ENCODE assay signal across 9 mouse cellular contexts in the genomic region with DNA sequence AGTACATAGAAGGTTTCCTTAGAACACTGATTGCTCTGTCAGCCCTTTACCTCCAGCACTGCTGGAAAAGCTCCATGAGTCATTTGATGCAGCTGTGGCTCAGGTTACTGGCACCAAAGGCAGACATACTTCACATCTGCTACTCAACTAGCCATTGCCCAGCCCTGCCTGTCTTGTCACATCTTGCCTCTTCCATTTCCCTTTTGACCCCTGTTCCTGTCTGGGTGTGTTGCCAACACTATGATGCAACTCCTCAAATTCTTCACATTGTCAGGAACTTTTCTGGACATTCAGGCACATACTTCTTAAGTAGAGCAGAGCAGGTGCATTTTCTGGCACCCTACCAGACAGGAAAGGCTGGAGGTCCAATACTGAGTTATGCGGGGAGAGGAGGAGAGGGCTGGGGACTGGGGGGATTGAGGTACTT.
DNase-seq lines count a peak whose midpoint lies in the region; ATAC-seq lines count a peak whose summit lies in the region.
"Had no signal": no experiment of that assay in that cellular context is flagged by ENCODE, and none has a peak within 500 bp of the region (broad histone marks: within the 10 kb centered on the region; RNA-seq: fewer than 3 reads in every experiment).

No protein-coding gene starts in this region.

- peak; percentile 92 for ATAC-seq in limb, embryonic 13.5 days (ENCODE audit: low FRiP score, low read depth)
- no peak for ATAC-seq in megakaryocyte-erythroid progenitor cell, adult 5-6 weeks (replicated peaks; ENCODE audit: low FRiP score, low TSS enrichment, poor library complexity, severe bottlenecking)

- intact Hi-C loops in left cerebral cortex, postnatal 36 days (cut with DNase I) = no loop called here

- H3K9ac ChIP-seq in limb, embryonic 13.5 days = no peak overlapping the region
- H3K9ac ChIP-seq: hindbrain, embryonic 12.5 days had no signal

- H3K36me3 ChIP-seq in limb, embryonic 13.5 days = no peaks in the 10 kb centered on the region
- H3K36me3 ChIP-seq: hindbrain, embryonic 12.5 days had no signal

- H3K9me3 ChIP-seq in limb, embryonic 13.5 days = no peaks in the 10 kb centered on the region
- H3K9me3 ChIP-seq: hindbrain, embryonic 12.5 days had no signal

- no peaks in the 10 kb centered on the region for H3K27me3 ChIP-seq in limb, embryonic 13.5 days
- H3K27me3 ChIP-seq: hindbrain, embryonic 12.5 days had no signal

- peak; percentile 13 to 33 for DNase-seq in urinary bladder, adult 18-20 months (ENCODE audit: low spot score in 2 of 2)
- DNase-seq in urinary bladder, postnatal 10 days (ENCODE audit: low spot score) = no peak
- peak; percentile 92 for DNase-seq in gonadal fat pad, adult 2 months (ENCODE audit: low read depth)
- DNase-seq in ovary, postnatal 10 days (ENCODE audit: low spot score) = no peak
- no peak for DNase-seq in testis, postnatal 10 days (ENCODE audit: low spot score)
- DNase-seq in left cerebral cortex, postnatal 36 days (ENCODE audit: low spot score in 2 of 2) = no peak

- no peak overlapping the region for H3K4me2 ChIP-seq in limb, embryonic 13.5 days (replicated peaks)
- H3K4me2 ChIP-seq: hindbrain, embryonic 12.5 days had no signal

- peak overlapping the region; percentile 73; the same call in 1 of the 2 replicates for H3K27ac ChIP-seq in limb, embryonic 13.5 days
- H3K27ac ChIP-seq: hindbrain, embryonic 12.5 days had no signal

- H3K4me3 ChIP-seq in limb, embryonic 13.5 days = no peak overlapping the region
- H3K4me3 ChIP-seq: hindbrain, embryonic 12.5 days had no signal

- H3K4me1 ChIP-seq in limb, embryonic 13.5 days = peaks cover 15% of the 10 kb centered on the region
- H3K4me1 ChIP-seq: hindbrain, embryonic 12.5 days had no signal

- 36% methylated on average over 1 of the region's 1 CpGs for WGBS in limb, embryonic 13.5 days

Comparison
In these comparisons a context has a peak if more than half of its experiments do, and no peak if none do; other contexts are left out.
1. DNase-seq: peak in urinary bladder, adult 18-20 months (2 of 2) and gonadal fat pad, adult 2 months (single experiment); none in urinary bladder, postnatal 10 days (single experiment), ovary, postnatal 10 days (single experiment), testis, postnatal 10 days (single experiment) and left cerebral cortex, postnatal 36 days (0 of 2).